Mouse (Mus musculus) ovary, postnatal 14 days (tissue): ENCODE results near the gene B4galt3.
"Not testable (repeated sequence)": the region's sequence is repeated elsewhere in the genome, so short reads cannot be mapped to it uniquely, and the experiment has no call there.

Source experiments
- DNase-seq: peaks from one replicate; pipeline ENCODE4 v3.0.0; 2022; ENCODE audit warnings: low spot score

Gene B4galt3

GRCm38 (mm10) chr1:171240911-171241310 lies 29.2 kb upstream of the B4galt3 start:
- no peak for DNase-seq

- DNase-seq = not testable (repeated sequence)
Measured at GRCm38 (mm10) chr1:171241952-171242351, 28.2 kb upstream of the B4galt3 start.

GRCm38 (mm10) chr1:171245353-171245752 lies 24.8 kb upstream of the B4galt3 start:
- no peak for DNase-seq

- DNase-seq = peak; percentile 96
Measured at GRCm38 (mm10) chr1:171246709-171247452, 23.2 kb upstream of the B4galt3 start.

- no peak for DNase-seq
Measured at GRCm38 (mm10) chr1:171247453-171247841, 22.7 kb upstream of the B4galt3 start.

- DNase-seq = no peak
Measured at GRCm38 (mm10) chr1:171247916-171248315, 22.2 kb upstream of the B4galt3 start.

- no peak for DNase-seq
Measured at GRCm38 (mm10) chr1:171248386-171249226, 21.5 kb upstream of the B4galt3 start.

GRCm38 (mm10) chr1:171249913-171250600 lies 20.1 kb upstream of the B4galt3 start, which contains the start of gene Adamts4:
Gene Adamts4, plus strand, starts transcription at chr1:171250421.
- no peak for DNase-seq

- no peak for DNase-seq
Measured at GRCm38 (mm10) chr1:171250680-171251593, 19.2 kb upstream of the B4galt3 start, which contains the start of gene Ndufs2. Gene Ndufs2, minus strand, starts transcription at chr1:171251388.

GRCm38 (mm10) chr1:171251594-171252324 lies 18.4 kb upstream of the B4galt3 start:
- no peak for DNase-seq

- DNase-seq = no peak
Measured at GRCm38 (mm10) chr1:171252415-171252814, 17.7 kb upstream of the B4galt3 start.

GRCm38 (mm10) chr1:171256095-171256818 lies 13.9 kb upstream of the B4galt3 start:
- no peak for DNase-seq

- DNase-seq = no peak
Measured at GRCm38 (mm10) chr1:171256937-171257548, 13.1 kb upstream of the B4galt3 start.

GRCm38 (mm10) chr1:171257781-171258180 lies 12.3 kb upstream of the B4galt3 start:
- no peak for DNase-seq

- DNase-seq = no peak
Measured at GRCm38 (mm10) chr1:171258921-171259320, 11.2 kb upstream of the B4galt3 start.

GRCm38 (mm10) chr1:171260316-171260715 lies 9.8 kb upstream of the B4galt3 start:
- DNase-seq = no peak

- DNase-seq = peak; percentile 72
Measured at GRCm38 (mm10) chr1:171262594-171263130, 7.5 kb upstream of the B4galt3 start.

GRCm38 (mm10) chr1:171263185-171263611 lies 6.9 kb upstream of the B4galt3 start:
- DNase-seq = no peak
